Mouse (Mus musculus): Measurements from ENCODE around the gene Cd37. TPM values are rescaled to one million over a fixed set of nuclear protein-coding genes. Genes with fewer than 3 reads are reported as not detected.

Cd37 gene
- polyA plus RNA-seq, 1 experiment from 2014 or later, result 2.6 TPM

- 90% methylated on average over 8 of the region's 8 CpGs for WGBS
- H3K4me3 ChIP-seq (replicated peaks; ENCODE audit: low read depth, low read length), result no peak overlapping the region
- H3K4me2 ChIP-seq (ENCODE audit: low read length), result no peak overlapping the region
- H3K9ac ChIP-seq (ENCODE audit: low read depth, low read length), result no peak overlapping the region
- H3K27me3 ChIP-seq (ENCODE audit: insufficient read depth, low read length), result no peaks in the 10 kb centered on the region
- no peak for DNase-seq (ENCODE audit: low spot score)
- no peak for TF ChIP-seq CTCF (IDR thresholded peaks at IDR 0.05; ENCODE audit: low read depth)
- no peak overlapping the region for H3K27ac ChIP-seq
- no peaks in the 10 kb centered on the region for H3K36me3 ChIP-seq (ENCODE audit: insufficient read depth, low read length)
- no peaks in the 10 kb centered on the region for H3K9me3 ChIP-seq (replicated peaks; ENCODE audit: low read length)
- ATAC-seq (replicated peaks; ENCODE audit: low FRiP score, low read depth), result no peak
- H3K4me1 ChIP-seq (replicated peaks; ENCODE audit: insufficient read depth, low read length), result no peaks in the 10 kb centered on the region
These were observed 14.9 kb upstream of the Cd37 start for GRCm38 (mm10) chr7:45253806-45254205.

GRCm38 (mm10) chr7:45247666-45248065 is 8.8 kb upstream of the Cd37 start:
- ATAC-seq (replicated peaks; ENCODE audit: low FRiP score, low read depth), result no peak
- Histone ChIP-seq H3K27ac (no peak overlapping the region), H3K36me3 (ENCODE audit: insufficient read depth, low read length) (no peaks in the 10 kb centered on the region), H3K27me3 (ENCODE audit: insufficient read depth, low read length) (no peaks in the 10 kb centered on the region), H3K4me1 (replicated peaks; ENCODE audit: insufficient read depth, low read length) (no peaks in the 10 kb centered on the region), H3K9me3 (replicated peaks; ENCODE audit: low read length) (no peaks in the 10 kb centered on the region), H3K9ac (ENCODE audit: low read depth, low read length) (no peak overlapping the region), H3K4me2 (ENCODE audit: low read length) (no peak overlapping the region), H3K4me3 (replicated peaks; ENCODE audit: low read depth, low read length) (no peak overlapping the region)
- DNase-seq (ENCODE audit: low spot score), result no peak
- TF ChIP-seq CTCF (IDR thresholded peaks at IDR 0.05; ENCODE audit: low read depth), result 0 out of 2 replicates have a peak, but pooled peaks have one; percentile 5
- WGBS, result 51% methylated on average over 3 of the region's 3 CpGs

GRCm38 (mm10) chr7:45241389-45241749 is 2.5 kb upstream of the Cd37 start:
- Histone ChIP-seq H3K27ac (no peak overlapping the region), H3K4me2 (ENCODE audit: low read length) (peak overlapping the region; percentile 46), H3K36me3 (ENCODE audit: insufficient read depth, low read length) (no peaks in the 10 kb centered on the region), H3K4me1 (replicated peaks; ENCODE audit: insufficient read depth, low read length) (0 out of 2 replicates have a peak, but pooled peaks cover 3% of the 10 kb centered on the region), H3K27me3 (ENCODE audit: insufficient read depth, low read length) (no peaks in the 10 kb centered on the region), H3K9me3 (replicated peaks; ENCODE audit: low read length) (no peaks in the 10 kb centered on the region), H3K9ac (ENCODE audit: low read depth, low read length) (no peak overlapping the region), H3K4me3 (replicated peaks; ENCODE audit: low read depth, low read length) (no peak overlapping the region)
- no peak for TF ChIP-seq CTCF (IDR thresholded peaks at IDR 0.05; ENCODE audit: low read depth)
- DNase-seq (ENCODE audit: low spot score), result no peak
- ATAC-seq (replicated peaks; ENCODE audit: low FRiP score, low read depth), result no peak; the same call in 1 of the 2 replicates
- 76% methylated on average over 6 of the region's 6 CpGs for WGBS

- peak; percentile 86 for ATAC-seq (replicated peaks; ENCODE audit: low FRiP score, low read depth)
- Histone ChIP-seq H3K4me3 (replicated peaks; ENCODE audit: low read depth, low read length) (0 out of 2 replicates have a peak within 1 kb of the TSS, but pooled peaks have one; percentile 4), H3K9me3 (replicated peaks; ENCODE audit: low read length) (no peaks in the 10 kb centered on the region), H3K36me3 (ENCODE audit: insufficient read depth, low read length) (no peaks in the 10 kb centered on the region), H3K27ac (peak within 1 kb of the TSS; percentile 55; the same call in 1 of the 2 replicates), H3K4me1 (replicated peaks; ENCODE audit: insufficient read depth, low read length) (0 out of 2 replicates have a peak, but pooled peaks cover 3% of the 10 kb centered on the region), H3K27me3 (ENCODE audit: insufficient read depth, low read length) (no peaks in the 10 kb centered on the region), H3K4me2 (ENCODE audit: low read length) (peak within 1 kb of the TSS; percentile 46), H3K9ac (ENCODE audit: low read depth, low read length) (peak within 1 kb of the TSS; percentile 52; the same call in 1 of the 2 replicates)
- no peak for TF ChIP-seq CTCF (IDR thresholded peaks at IDR 0.05; ENCODE audit: low read depth)
- peak; percentile 73 for DNase-seq (ENCODE audit: low spot score)
- WGBS, result 14% methylated on average over 48 of the region's 53 CpGs
These were observed 1.9 kb upstream of the Cd37 start, which contains the start of gene Slc6a16 for GRCm38 (mm10) chr7:45240633-45241388. TSS of gene Slc6a16 (plus strand) at chr7:45241085.

GRCm38 (mm10) chr7:45240109-45240508 is 1.2 kb upstream of the Cd37 start:
- WGBS, result 91% methylated on average over 7 of the region's 7 CpGs
- Histone ChIP-seq H3K4me1 (replicated peaks; ENCODE audit: insufficient read depth, low read length) (0 out of 2 replicates have a peak, but pooled peaks cover 3% of the 10 kb centered on the region), H3K36me3 (ENCODE audit: insufficient read depth, low read length) (no peaks in the 10 kb centered on the region), H3K27me3 (ENCODE audit: insufficient read depth, low read length) (no peaks in the 10 kb centered on the region), H3K9me3 (replicated peaks; ENCODE audit: low read length) (no peaks in the 10 kb centered on the region), H3K9ac (ENCODE audit: low read depth, low read length) (no peak overlapping the region), H3K4me2 (ENCODE audit: low read length) (no peak overlapping the region), H3K27ac (no peak overlapping the region), H3K4me3 (replicated peaks; ENCODE audit: low read depth, low read length) (no peak overlapping the region)
- ATAC-seq (replicated peaks; ENCODE audit: low FRiP score, low read depth), result no peak
- no peak for TF ChIP-seq CTCF (IDR thresholded peaks at IDR 0.05; ENCODE audit: low read depth)
- DNase-seq (ENCODE audit: low spot score), result no peak

GRCm38 (mm10) chr7:45237747-45238699 is 892 bp downstream of the Cd37 start:
- no peak overlapping the region for H3K4me2 ChIP-seq (ENCODE audit: low read length)
- no peak overlapping the region for H3K9ac ChIP-seq (ENCODE audit: low read depth, low read length)
- H3K9me3 ChIP-seq (replicated peaks; ENCODE audit: low read length), result no peaks in the 10 kb centered on the region
- 74% methylated on average over 17 of the region's 17 CpGs for WGBS
- H3K36me3 ChIP-seq (ENCODE audit: insufficient read depth, low read length), result no peaks in the 10 kb centered on the region; the same call in 1 of the 2 replicates
- DNase-seq (ENCODE audit: low spot score) (no peak), ATAC-seq (replicated peaks; ENCODE audit: low FRiP score, low read depth) (no peak)
- no peak overlapping the region for H3K4me3 ChIP-seq (replicated peaks; ENCODE audit: low read depth, low read length)
- no peaks in the 10 kb centered on the region for H3K27me3 ChIP-seq (ENCODE audit: insufficient read depth, low read length)
- peaks cover 15% of the 10 kb centered on the region for H3K4me1 ChIP-seq (replicated peaks; ENCODE audit: insufficient read depth, low read length)
- H3K27ac ChIP-seq, result no peak overlapping the region
- no peak for TF ChIP-seq CTCF (IDR thresholded peaks at IDR 0.05; ENCODE audit: low read depth)
